10 mouse cellular contexts compared by ENCODE assay signal in the genomic region with DNA sequence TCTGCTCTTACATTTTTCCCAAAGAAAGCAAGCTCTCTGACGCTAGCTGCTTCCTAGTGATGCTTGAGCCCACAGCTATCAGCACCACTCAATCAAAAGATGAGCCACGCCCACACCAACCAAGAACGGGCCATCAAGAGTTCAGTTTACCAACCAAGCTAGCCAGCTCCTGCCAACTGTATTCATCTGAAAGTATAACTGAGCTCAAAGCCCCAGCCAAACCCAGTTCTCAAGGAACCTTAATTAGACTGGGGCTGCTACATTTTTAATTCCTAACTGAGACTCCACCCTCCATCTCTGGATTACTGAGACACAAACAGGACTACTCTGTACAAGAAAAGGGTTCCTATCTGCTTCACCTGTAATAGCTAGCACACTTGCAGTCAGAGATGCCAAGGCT. TPM values are rescaled to one million over a fixed set of nuclear protein-coding genes. Genes with fewer than 3 reads are reported as not detected.
DNase-seq lines count a peak whose midpoint lies in the region; ATAC-seq and TF ChIP-seq lines count a peak whose summit lies in the region.
"Had no signal": no experiment of that assay in that cellular context is flagged by ENCODE, and none has a peak within 500 bp of the region (broad histone marks: within the 10 kb centered on the region; RNA-seq: fewer than 3 reads in every experiment).

No protein-coding gene starts in this region.

- no peaks in the 10 kb centered on the region for H3K9me3 ChIP-seq in embryonic facial prominence, embryonic 12.5 days
- H3K9me3 ChIP-seq in intestine, postnatal 0 days (ENCODE audit: control insufficient read depth): no peaks in the 10 kb centered on the region
- H3K9me3 ChIP-seq in liver, embryonic 14.5 days (ENCODE audit: control insufficient read depth, low read length): no peaks in the 10 kb centered on the region

- no peak overlapping the region for H3K9ac ChIP-seq in embryonic facial prominence, embryonic 12.5 days
- no peak overlapping the region for H3K9ac ChIP-seq in intestine, postnatal 0 days (ENCODE audit: low read depth, low read length)
- H3K9ac ChIP-seq in liver, embryonic 14.5 days (replicated peaks): no peak overlapping the region

- H3K4me3 ChIP-seq in embryonic facial prominence, embryonic 12.5 days: no peak overlapping the region
- no peak overlapping the region for H3K4me3 ChIP-seq in intestine, postnatal 0 days (ENCODE audit: low read depth, low read length)
- H3K4me3 ChIP-seq in liver, embryonic 14.5 days (ENCODE audit: insufficient read depth in 1 of 2, low read depth in 2 of 2, low read length in 2 of 2): no peak overlapping the region
- H3K4me3 ChIP-seq: heart, adult 2 months had no signal

- H3K4me1 ChIP-seq in embryonic facial prominence, embryonic 12.5 days: peaks cover 24% of the 10 kb centered on the region
- H3K4me1 ChIP-seq in intestine, postnatal 0 days (replicated peaks; ENCODE audit: control insufficient read depth, insufficient read depth, low read length): peaks cover 19% of the 10 kb centered on the region; the same call in 1 of the 2 replicates
- peaks cover 16 to 30% of the 10 kb centered on the region in 2 experiments for H3K4me1 ChIP-seq in liver, embryonic 14.5 days (replicated peaks; ENCODE audit: control insufficient read depth in 2 of 2, insufficient read depth in 2 of 2, low read length in 1 of 2)

- whole genome bisulfite sequencing in embryonic facial prominence, embryonic 12.5 days: 66% methylated on average over 3 of the region's 3 CpGs
- 32% methylated on average over 3 of the region's 3 CpGs for WGBS in intestine, postnatal 0 days
- 10% methylated on average over 3 of the region's 3 CpGs for WGBS in liver, embryonic 14.5 days (ENCODE audit: insufficient replicate concordance)

- no peak for TF ChIP-seq CTCF in intestine, postnatal 0 days (IDR thresholded peaks at IDR 0.05; ENCODE audit: low read depth)
- no peak for TF ChIP-seq CTCF in liver, embryonic 14.5 days (IDR thresholded peaks at IDR 0.05; ENCODE audit: low read depth)

- H3K27me3 ChIP-seq in embryonic facial prominence, embryonic 12.5 days: no peaks in the 10 kb centered on the region
- no peaks in the 10 kb centered on the region for H3K27me3 ChIP-seq in intestine, postnatal 0 days (replicated peaks; ENCODE audit: control insufficient read depth, insufficient read depth, low read length)
- no peaks in the 10 kb centered on the region for H3K27me3 ChIP-seq in liver, embryonic 14.5 days (ENCODE audit: control insufficient read depth, insufficient read depth, low read length)

- TF ChIP-seq EP300 in liver, embryonic 14.5 days (IDR thresholded peaks at IDR 0.05; ENCODE audit: low read depth): no peak

- no peaks in the 10 kb centered on the region for H3K36me3 ChIP-seq in embryonic facial prominence, embryonic 12.5 days
- peaks cover 3% of the 10 kb centered on the region; the same call in 1 of the 2 replicates for H3K36me3 ChIP-seq in intestine, postnatal 0 days (ENCODE audit: control insufficient read depth, insufficient read depth)
- H3K36me3 ChIP-seq in liver, embryonic 14.5 days (replicated peaks; ENCODE audit: control insufficient read depth, insufficient read depth, low read depth): no peaks in the 10 kb centered on the region

- no peak overlapping the region for H3K4me2 ChIP-seq in embryonic facial prominence, embryonic 12.5 days (replicated peaks)
- 0 out of 2 replicates have a peak overlapping the region, but pooled peaks have one; percentile 1 for H3K4me2 ChIP-seq in intestine, postnatal 0 days (replicated peaks; ENCODE audit: low read depth)
- peak overlapping the region; percentile 8 for H3K4me2 ChIP-seq in liver, embryonic 14.5 days (ENCODE audit: low read depth)

- peak; percentile 53 for DNase-seq in kidney, adult 11 months
- DNase-seq in kidney, postnatal 4 days: no peak
- no peak for DNase-seq in liver, embryonic 14.5 days (ENCODE audit: low read depth in 3 of 3, low spot score in 3 of 3)
- DNase-seq in left cerebral cortex, adult 8-10 months (ENCODE audit: low spot score in 2 of 2): no peak
- DNase-seq in right cerebral cortex, adult 2 months (ENCODE audit: low spot score in 2 of 2): no peak
- no peak for DNase-seq in embryo, embryonic 10.5 days (ENCODE audit: low spot score)
- DNase-seq: heart, adult 2 months had no signal

- no peak for ATAC-seq in embryonic facial prominence, embryonic 12.5 days (ENCODE audit: insufficient number of reproducible peaks, insufficient read depth, low FRiP score, low TSS enrichment)
- ATAC-seq in intestine, postnatal 0 days: no peak
- ATAC-seq in liver, embryonic 14.5 days (ENCODE audit: insufficient read depth): no peak

- peak overlapping the region; percentile 72 for H3K27ac ChIP-seq in embryonic facial prominence, embryonic 12.5 days
- H3K27ac ChIP-seq in intestine, postnatal 0 days (ENCODE audit: low read depth, low read length): no peak overlapping the region
- no peak overlapping the region for H3K27ac ChIP-seq in liver, embryonic 14.5 days
- H3K27ac ChIP-seq: heart, adult 2 months had no signal

RNA-seq across cellular contexts. Expression of gene Nbl1, which starts 18.1 kb away (rescaled TPM):
- 160 and 161 TPM in 2 replicates for polyA plus RNA-seq in embryonic facial prominence, embryonic 12.5 days (2016; fragmentation: Nextera tagmentation; extraction: Ambion mirVana)
- polyA plus RNA-seq in intestine, postnatal 0 days (2015; fragmentation: Nextera tagmentation; extraction: Ambion mirVana): 37.6 and 39.9 TPM in 2 replicates
- 0.74 and 0.80 TPM in 2 replicates for polyA plus RNA-seq in liver, embryonic 14.5 days (2012; rRNA removed)
- 0.63 and 0.91 TPM in 2 replicates for polyA plus RNA-seq in liver, embryonic 14.5 days (2014; fragmentation: Nextera tagmentation; extraction: Ambion mirVana)
- total RNA-seq in left cerebral cortex, adult 8-10 months (2022): 10 to 100 TPM; 52.1 to 64.5 (median 55.5) TPM

RNA-seq across cellular contexts. Expression of gene Minos1, which starts 20.1 kb away (rescaled TPM):
- 505 and 512 TPM in 2 replicates for polyA plus RNA-seq in embryonic facial prominence, embryonic 12.5 days (2016; fragmentation: Nextera tagmentation; extraction: Ambion mirVana)
- 820 and 852 TPM in 2 replicates for polyA plus RNA-seq in intestine, postnatal 0 days (2015; fragmentation: Nextera tagmentation; extraction: Ambion mirVana)
- 29.1 and 94.0 TPM in 2 replicates for polyA plus RNA-seq in liver, embryonic 14.5 days (2012; rRNA removed)
- 391 and 424 TPM in 2 replicates for polyA plus RNA-seq in liver, embryonic 14.5 days (2014; fragmentation: Nextera tagmentation; extraction: Ambion mirVana)
- 100 to 1,000 TPM; 182 to 221 (median 192) TPM for total RNA-seq in left cerebral cortex, adult 8-10 months (2022)

RNA-seq across cellular contexts. Expression of gene Htr6, which starts 35.5 kb away (rescaled TPM):
- polyA plus RNA-seq in embryonic facial prominence, embryonic 12.5 days (2016; fragmentation: Nextera tagmentation; extraction: Ambion mirVana): 0.40 and 0.67 TPM in 2 replicates
- 0.08 TPM in 1 of 2 replicates, not detected in the other for polyA plus RNA-seq in intestine, postnatal 0 days (2015; fragmentation: Nextera tagmentation; extraction: Ambion mirVana)
- polyA plus RNA-seq in liver, embryonic 14.5 days (2012; rRNA removed): not detected in 2 replicates
- polyA plus RNA-seq in liver, embryonic 14.5 days (2014; fragmentation: Nextera tagmentation; extraction: Ambion mirVana): not detected in 2 replicates
- 1 to 10 TPM; 6.2 to 8.0 (median 7.4) TPM for total RNA-seq in left cerebral cortex, adult 8-10 months (2022)
- total RNA-seq: heart, adult 2 months had no signal
- polyA plus RNA-seq: heart, adult 2 months; spleen, adult 2 months had no signal

Comparison
In these comparisons a context has a peak if more than half of its experiments do, and no peak if none do; other contexts are left out.
1. RNA of gene Nbl1, which starts 18.1 kb away (polyA plus RNA-seq): 160 to 161 TPM in embryonic facial prominence, embryonic 12.5 days and 37.6 to 39.9 TPM in intestine, postnatal 0 days; 0.63 to 0.91 TPM in liver, embryonic 14.5 days; every median in the first group is over 10 times any median in the second.